Mouse (Mus musculus) kidney, adult 8-10 months (tissue): Measurements from ENCODE around the gene Fbxo3.
"Not testable (repeated sequence)": the region's sequence is repeated elsewhere in the genome, so short reads cannot be mapped to it uniquely, and the experiment has no call there.

ENCODE experiments used
- DNase-seq, 2 experiments: peaks; one replicate each; pipeline ENCODE4 v3.0.0; 2022

Fbxo3 gene

GRCm38 (mm10) chr2:104038236-104038635 lies 10.7 kb downstream of the Fbxo3 start:
- no peak for DNase-seq

- DNase-seq, result no peak
Observed at GRCm38 (mm10) chr2:104041632-104042031, 14.1 kb downstream of the Fbxo3 start.

- no peak for DNase-seq
Observed at GRCm38 (mm10) chr2:104042766-104043165, 15.2 kb downstream of the Fbxo3 start.

GRCm38 (mm10) chr2:104043624-104044478 lies 16.3 kb downstream of the Fbxo3 start:
- no peak for DNase-seq

GRCm38 (mm10) chr2:104044479-104045080 lies 17.1 kb downstream of the Fbxo3 start:
- DNase-seq, result peak in 1 of 2 experiments; percentile 34

GRCm38 (mm10) chr2:104058381-104058780 lies 30.9 kb downstream of the Fbxo3 start:
- no peak for DNase-seq

- DNase-seq, result no peak
Observed at GRCm38 (mm10) chr2:104058954-104059353, 31.4 kb downstream of the Fbxo3 start.

GRCm38 (mm10) chr2:104059786-104060185 lies 32.3 kb downstream of the Fbxo3 start:
- DNase-seq, result no peak

GRCm38 (mm10) chr2:104060996-104061395 lies 33.5 kb downstream of the Fbxo3 start:
- DNase-seq, result no peak

- no peak for DNase-seq
Observed at GRCm38 (mm10) chr2:104062665-104063064, 35.1 kb downstream of the Fbxo3 start.

- no peak for DNase-seq
Observed at GRCm38 (mm10) chr2:104064152-104064551, 36.6 kb downstream of the Fbxo3 start.

- DNase-seq, result not testable (repeated sequence)
Observed at GRCm38 (mm10) chr2:104065526-104065925, 38.0 kb downstream of the Fbxo3 start, which contains the start of gene Gm10912. TSS of gene Gm10912 (plus strand) at chr2:104065826.

- not testable (repeated sequence) for DNase-seq
Observed at GRCm38 (mm10) chr2:104068450-104068849, 40.9 kb downstream of the Fbxo3 start, which contains the start of gene Gm10799. TSS of gene Gm10799 (minus strand) at chr2:104068550.

GRCm38 (mm10) chr2:104069704-104070185 lies 42.2 kb downstream of the Fbxo3 start, which contains the start of gene Cd59b:
TSS of gene Cd59b (plus strand) at chr2:104069849.
- peak; percentile 56 to 68 for DNase-seq

- DNase-seq, result not testable (repeated sequence)
Observed at GRCm38 (mm10) chr2:104078285-104078684, 50.8 kb downstream of the Fbxo3 start.

GRCm38 (mm10) chr2:104081436-104082050 lies 54.0 kb downstream of the Fbxo3 start:
- not testable (repeated sequence) for DNase-seq

- DNase-seq, result no peak
Observed at GRCm38 (mm10) chr2:104082474-104082873, 55.0 kb downstream of the Fbxo3 start.

GRCm38 (mm10) chr2:104084027-104084426 lies 56.5 kb downstream of the Fbxo3 start:
- DNase-seq, result not testable (repeated sequence)

- not testable (repeated sequence) for DNase-seq
Observed at GRCm38 (mm10) chr2:104087562-104087961, 60.0 kb downstream of the Fbxo3 start.

- DNase-seq, result no peak
Observed at GRCm38 (mm10) chr2:104093305-104093704, 65.8 kb downstream of the Fbxo3 start.

GRCm38 (mm10) chr2:104095741-104096213 lies 68.3 kb downstream of the Fbxo3 start, which contains the start of gene Cd59a:
TSS of gene Cd59a (plus strand) at chr2:104095801.
- peak; percentile 93 for DNase-seq

- no peak for DNase-seq
Observed at GRCm38 (mm10) chr2:104096256-104096655, 68.7 kb downstream of the Fbxo3 start.

- DNase-seq, result not testable (repeated sequence)
Observed at GRCm38 (mm10) chr2:104096796-104097195, 69.3 kb downstream of the Fbxo3 start.
